Mouse (Mus musculus) frontal cortex, postnatal 25 days (tissue): ENCODE measurements at regions not wholly inside any gene's neighbourhood (a gene's known extent, or its start where the extent isn't known, plus 50 kb on each side); places are given as distances from the start of the nearest gene placed in this dataset.

Experiments
- DNase-seq, 2 experiments: peaks; one replicate each; pipeline ENCODE4 v3.0.0; 2022; ENCODE audit warnings: low spot score in 2 of 2

DNA sequence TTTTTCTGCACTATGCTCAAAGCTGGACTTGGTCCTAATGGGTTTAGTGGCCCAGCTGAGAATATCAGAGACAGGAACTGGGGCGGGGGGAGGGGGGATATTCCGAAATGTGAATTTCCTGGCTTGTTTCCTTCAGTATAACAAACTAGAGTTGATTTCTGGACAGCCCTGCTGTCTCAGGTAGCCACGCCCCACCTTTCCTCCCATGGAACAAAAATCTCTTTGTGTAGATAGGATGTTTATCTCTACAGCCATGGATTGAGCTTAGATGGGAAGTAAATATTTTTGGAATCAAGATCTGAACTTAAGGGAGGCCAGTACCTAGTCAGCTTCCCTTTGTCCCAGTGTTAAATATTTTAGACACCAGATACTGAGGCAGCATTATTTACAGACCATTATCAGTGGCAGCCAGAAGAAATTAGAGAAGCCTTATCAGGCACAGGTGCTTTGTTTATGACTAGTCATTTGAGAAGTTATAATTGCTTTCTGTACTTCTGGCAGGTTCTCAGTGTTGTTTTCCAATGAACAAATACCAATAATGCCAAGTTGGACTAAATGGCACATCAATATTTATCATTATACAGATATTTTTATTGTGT is 84.7 kb upstream of the A1bg start:
- DNase-seq = no peak

DNA sequence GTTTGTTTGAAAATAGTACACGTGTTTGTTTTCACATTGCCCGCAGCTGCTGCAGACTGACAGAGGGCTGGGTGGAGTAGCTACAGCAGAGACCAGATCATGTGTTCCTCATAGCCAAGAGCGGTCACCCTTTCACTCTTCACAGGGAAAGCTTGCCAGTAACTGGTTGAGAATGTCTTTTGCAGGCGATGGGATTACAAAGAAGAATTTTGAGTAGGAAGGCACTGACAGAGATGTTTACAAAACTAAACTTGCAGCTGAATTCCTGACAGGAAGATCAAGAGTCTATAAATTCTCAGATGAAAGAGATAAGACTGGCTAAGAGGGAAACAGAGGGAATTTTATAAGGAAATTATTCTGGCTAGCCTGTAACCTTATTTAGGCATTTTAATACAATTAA is 83.8 kb upstream of the A1bg start:
- no peak for DNase-seq

DNA sequence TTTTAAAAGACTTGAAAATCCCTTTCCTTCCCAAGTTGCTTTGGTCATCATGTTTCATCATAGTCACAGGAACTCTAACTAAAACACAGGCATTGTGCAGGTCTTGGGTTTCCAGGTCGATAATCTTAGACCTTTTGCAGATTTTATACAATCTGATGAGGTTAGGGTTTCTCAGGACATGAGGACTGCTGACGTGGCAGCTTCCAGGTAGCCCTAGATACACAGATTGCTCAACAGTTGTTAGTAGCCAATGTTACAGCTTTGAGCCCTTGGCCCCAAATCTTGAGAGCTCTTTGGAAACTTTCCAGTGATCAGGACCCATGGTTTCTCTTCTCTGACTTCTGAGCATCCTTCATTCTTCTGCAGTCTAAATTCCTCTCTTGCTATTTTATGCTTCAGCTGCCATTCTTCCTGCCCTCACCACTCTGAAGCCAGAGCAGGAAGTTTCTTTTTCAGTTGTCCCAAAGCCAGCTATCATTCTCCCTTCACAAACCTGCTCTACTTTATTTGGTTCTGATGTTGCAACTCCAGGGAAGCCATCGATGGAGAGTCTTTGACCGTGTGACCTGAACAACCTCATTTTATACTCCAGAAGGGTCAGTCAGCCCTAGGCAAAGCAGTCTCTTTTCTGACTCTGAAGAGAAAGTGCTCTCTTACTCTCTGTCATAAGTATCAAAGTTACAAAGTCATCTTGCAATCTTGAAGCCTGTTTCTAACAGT is 71.3 kb upstream of the A1bg start:
- DNase-seq = no peak

DNA sequence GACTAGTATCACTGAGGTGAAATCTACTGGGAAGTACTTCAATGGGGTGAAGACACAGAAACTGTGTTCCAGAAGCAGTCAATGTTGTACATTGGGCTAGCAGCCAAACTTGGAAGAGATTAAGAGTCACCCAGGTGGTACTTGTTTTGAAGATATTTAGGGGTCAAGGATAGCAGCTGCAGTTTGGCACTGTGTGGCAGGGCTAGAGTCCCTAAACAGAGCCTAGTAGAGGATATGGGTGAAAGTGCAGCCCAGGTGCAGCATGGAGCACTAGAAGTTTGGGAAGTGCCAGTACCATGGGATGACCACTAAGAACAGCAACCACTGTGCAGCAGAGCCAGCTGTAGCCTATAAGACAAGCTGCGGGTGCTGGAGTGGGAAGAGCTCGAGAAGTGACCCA is 70.6 kb upstream of the A1bg start:
- DNase-seq = no peak

DNA sequence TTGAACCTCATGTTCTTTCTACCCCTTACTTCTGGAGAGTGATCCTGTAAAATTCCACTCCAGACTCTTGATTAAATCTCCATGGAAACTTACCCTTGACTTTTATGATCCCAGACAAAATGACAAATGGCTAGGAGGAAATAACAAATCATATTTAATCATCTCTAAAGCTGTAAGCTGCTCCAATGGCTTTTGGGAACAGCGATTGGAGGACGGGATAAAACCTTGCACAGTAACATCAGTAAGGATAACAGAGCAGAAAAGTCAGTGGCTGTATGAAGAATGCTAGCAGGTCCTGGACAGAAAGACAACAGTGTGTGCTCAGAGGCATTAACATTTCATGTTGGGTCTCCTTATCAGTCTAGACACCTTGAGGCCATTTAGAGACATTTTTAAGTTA is 59.8 kb upstream of the A1bg start:
- DNase-seq = no peak
